Mouse (Mus musculus) small intestine, adult 2 months (tissue): ENCODE measurements around the gene Syt6. TPM values are rescaled to one million over a fixed set of nuclear protein-coding genes. Genes with fewer than 3 reads are reported as not detected.

Source experiments
- H3K27ac ChIP-seq: fragments of 200-500 bp; 2 replicates; pipeline ENCODE4 v1.5.1; 2012; ENCODE audit warnings: low read depth, low read length, control low read depth, inconsistent platforms; ENCODE audit not compliant: insufficient read depth
- H3K27me3 ChIP-seq: fragments of 200-500 bp; 2 replicates; pipeline ENCODE4 v1.6.1; 2012; ENCODE audit warnings: mild to moderate bottlenecking, moderate library complexity, low read length, inconsistent platforms; ENCODE audit not compliant: control insufficient read depth, insufficient read depth
- H3K36me3 ChIP-seq: fragments of 200-500 bp; 2 replicates; pipeline ENCODE4 v1.6.1; 2012; ENCODE audit warnings: mild to moderate bottlenecking, low read length, control low read depth, inconsistent platforms; ENCODE audit not compliant: control insufficient read depth, insufficient read depth
- H3K4me1 ChIP-seq: fragments of 200-500 bp; 2 replicates; pipeline ENCODE4 v1.6.1; 2012; ENCODE audit warnings: low read length, inconsistent platforms, mixed read lengths; ENCODE audit not compliant: control insufficient read depth, insufficient read depth, insufficient read length
- H3K4me3 ChIP-seq: fragments of 200-500 bp; 2 replicates; pipeline ENCODE4 v1.5.1; 2012; ENCODE audit warnings: low read depth, mild to moderate bottlenecking, control low read depth, inconsistent platforms, low read length, moderate library complexity
- CTCF ChIP-seq: fragments of 200-500 bp; IDR thresholded peaks from 2 replicates; pipeline ENCODE4 v1.5.1; 2012; ENCODE audit warnings: low read depth, mild to moderate bottlenecking, control low read depth, inconsistent platforms, low read length, moderate library complexity, mixed read lengths; ENCODE audit not compliant: insufficient replicate concordance, insufficient read length; ENCODE audit errors: extremely low read depth
- POLR2A ChIP-seq: fragments of 200-500 bp; IDR thresholded peaks from 2 replicates; pipeline ENCODE4 v1.6.1; 2012; ENCODE audit warnings: low read depth, mild to moderate bottlenecking, control low read depth, inconsistent platforms, low read length, moderate library complexity
- WGBS: fragments of 180-500 bp; shearing (Covaris S2); methylation state at CpG from one replicate; pipeline ENCODE4 v1.1.7; 2018; 5-methylcytosine and 5-hydroxymethylcytosine counted together
- polyA plus RNA-seq: library from polyadenylated mRNA; depleted of rRNA; stranded (reverse); fragments of >200 nt; gene quantifications from 2 replicates; pipeline ENCODE4 v1.2.3, GENCODE M21; 2012

Gene Syt6
- polyA plus RNA-seq, 1 experiment: 0.13 TPM

- H3K27ac ChIP-seq: no peak overlapping the region
- H3K4me3 ChIP-seq: no peak overlapping the region
- 80% methylated on average over 4 of the region's 4 CpGs for WGBS
- H3K27me3 ChIP-seq: no peaks in the 10 kb centered on the region
- H3K4me1 ChIP-seq: no peaks in the 10 kb centered on the region
- TF ChIP-seq POLR2A (no peak), CTCF (no peak)
- H3K36me3 ChIP-seq: no peaks in the 10 kb centered on the region
Observed at GRCm38 (mm10) chr3:103597586-103597985, 22.6 kb downstream of the Syt6 start.

- Histone ChIP-seq H3K36me3 (no peaks in the 10 kb centered on the region), H3K4me3 (no peak overlapping the region), H3K27ac (no peak overlapping the region), H3K27me3 (no peaks in the 10 kb centered on the region), H3K4me1 (no peaks in the 10 kb centered on the region)
- TF ChIP-seq CTCF: no peak
- TF ChIP-seq POLR2A: no peak
- WGBS: 65% methylated on average over 7 of the region's 7 CpGs
Observed at GRCm38 (mm10) chr3:103601011-103601410, 26.0 kb downstream of the Syt6 start.

GRCm38 (mm10) chr3:103601561-103601960, 26.5 kb downstream of the Syt6 start:
- no peaks in the 10 kb centered on the region for H3K36me3 ChIP-seq
- no peaks in the 10 kb centered on the region for H3K4me1 ChIP-seq
- H3K27ac ChIP-seq: no peak overlapping the region
- 74% methylated on average over 1 of the region's 1 CpGs for WGBS
- no peak for TF ChIP-seq CTCF
- H3K27me3 ChIP-seq: no peaks in the 10 kb centered on the region
- H3K4me3 ChIP-seq: no peak overlapping the region

GRCm38 (mm10) chr3:103606045-103606597, 31.1 kb downstream of the Syt6 start:
- Histone ChIP-seq H3K27ac (no peak overlapping the region), H3K4me3 (no peak overlapping the region), H3K27me3 (no peaks in the 10 kb centered on the region), H3K36me3 (no peaks in the 10 kb centered on the region), H3K4me1 (no peaks in the 10 kb centered on the region)
- 82% methylated on average over 6 of the region's 6 CpGs for WGBS
- TF ChIP-seq CTCF: no peak
- no peak for TF ChIP-seq POLR2A

- H3K27me3 ChIP-seq: no peaks in the 10 kb centered on the region
- no peak overlapping the region for H3K4me3 ChIP-seq
- no peak overlapping the region for H3K27ac ChIP-seq
- TF ChIP-seq CTCF: no peak
- no peak for TF ChIP-seq POLR2A
- H3K36me3 ChIP-seq: no peaks in the 10 kb centered on the region
- no peaks in the 10 kb centered on the region for H3K4me1 ChIP-seq
- 79% methylated on average over 13 of the region's 13 CpGs for whole genome bisulfite sequencing
Observed at GRCm38 (mm10) chr3:103606660-103607595, 31.9 kb downstream of the Syt6 start.

GRCm38 (mm10) chr3:103610231-103610630, 35.2 kb downstream of the Syt6 start:
- no peak overlapping the region for H3K4me3 ChIP-seq
- TF ChIP-seq CTCF (no peak), POLR2A (no peak)
- no peaks in the 10 kb centered on the region for H3K27me3 ChIP-seq
- 89% methylated on average over 5 of the region's 5 CpGs for WGBS
- H3K27ac ChIP-seq: no peak overlapping the region
- no peaks in the 10 kb centered on the region for H3K4me1 ChIP-seq
- H3K36me3 ChIP-seq: no peaks in the 10 kb centered on the region

GRCm38 (mm10) chr3:103612636-103613355, 37.8 kb downstream of the Syt6 start:
- Histone ChIP-seq H3K4me1 (no peaks in the 10 kb centered on the region), H3K27me3 (no peaks in the 10 kb centered on the region), H3K27ac (no peak overlapping the region), H3K36me3 (no peaks in the 10 kb centered on the region), H3K4me3 (no peak overlapping the region)
- TF ChIP-seq CTCF (no peak), POLR2A (no peak)
- WGBS: 68% methylated on average over 9 of the region's 9 CpGs
